Mouse (Mus musculus): ENCODE measurements at regions not wholly inside any gene's neighbourhood (a gene's known extent, or its start where the extent isn't known, plus 50 kb on each side); places are given as distances from the start of the nearest gene placed in this dataset.

DNA sequence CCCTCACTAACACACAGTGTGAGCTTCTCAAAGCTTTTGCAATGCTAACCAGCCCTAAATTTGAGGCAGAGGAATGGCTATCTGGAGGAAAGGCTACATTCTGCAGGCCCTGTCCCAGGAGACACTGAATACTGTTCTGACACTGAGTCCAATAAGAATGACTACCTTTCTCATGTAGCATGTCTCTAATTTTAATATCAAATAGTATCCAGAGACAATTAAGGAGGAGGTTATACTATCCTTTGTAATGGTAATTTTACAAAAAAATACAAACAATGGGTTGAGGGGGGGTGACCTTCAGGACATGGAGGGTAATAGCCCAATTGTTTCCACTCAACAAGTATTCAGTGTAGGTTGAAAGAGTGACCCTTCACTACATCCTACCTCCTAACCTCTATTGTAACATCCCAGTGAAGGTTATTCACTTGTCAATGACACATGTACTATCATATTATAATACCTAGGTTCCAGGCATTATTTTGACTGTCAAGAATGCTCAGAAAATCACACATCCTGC, 222.7 kb downstream of the Gm826 start:
- no peaks in the 10 kb centered on the region for H3K9me3 ChIP-seq (replicated peaks)
- H3K4me1 ChIP-seq: no peaks in the 10 kb centered on the region
- H3K4me3 ChIP-seq (replicated peaks): no peak overlapping the region
- no peaks in the 10 kb centered on the region for H3K27me3 ChIP-seq (replicated peaks)
- no peak for ATAC-seq (ENCODE audit: low FRiP score)
- no peak overlapping the region for H3K27ac ChIP-seq (replicated peaks)
- H3K36me3 ChIP-seq: no peaks in the 10 kb centered on the region
- H3K4me2 ChIP-seq: no peak overlapping the region
- no peak overlapping the region for H3K9ac ChIP-seq (replicated peaks)

- Histone ChIP-seq H3K27me3 (replicated peaks) (no peaks in the 10 kb centered on the region), H3K4me2 (no peak overlapping the region), H3K9ac (replicated peaks) (no peak overlapping the region), H3K36me3 (no peaks in the 10 kb centered on the region), H3K9me3 (replicated peaks) (no peaks in the 10 kb centered on the region), H3K4me3 (replicated peaks) (no peak overlapping the region), H3K4me1 (no peaks in the 10 kb centered on the region), H3K27ac (replicated peaks) (no peak overlapping the region)
- WGBS: 55% methylated on average over 12 of the region's 12 CpGs
- ATAC-seq (ENCODE audit: low FRiP score): no peak
Measured at GRCm38 (mm10) chr2:160093078-160093477, 240.9 kb downstream of the Gm826 start.

DNA sequence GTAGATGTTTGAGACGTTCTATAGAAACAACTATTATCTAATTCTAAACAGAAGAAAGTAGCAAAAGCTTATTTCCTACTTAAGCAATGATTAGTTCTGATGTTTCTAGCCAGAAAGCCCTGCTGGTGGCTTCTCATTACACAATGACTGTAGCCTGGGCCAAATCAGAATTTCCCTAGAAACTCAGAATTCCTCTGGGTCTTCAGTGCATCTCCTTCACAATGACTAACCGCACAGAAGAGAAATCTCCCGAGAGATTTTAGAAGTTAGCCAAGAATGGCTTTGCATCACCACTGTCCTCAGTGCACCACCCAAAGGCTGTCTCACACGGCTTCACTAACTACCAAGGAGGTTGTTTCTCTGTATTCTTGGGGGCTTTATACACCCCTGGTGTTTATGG, 248.0 kb downstream of the Gm826 start:
- H3K36me3 ChIP-seq: no peaks in the 10 kb centered on the region
- no peaks in the 10 kb centered on the region for H3K27me3 ChIP-seq (replicated peaks)
- no peak overlapping the region for H3K27ac ChIP-seq (replicated peaks)
- no peaks in the 10 kb centered on the region for H3K4me1 ChIP-seq
- no peak overlapping the region for H3K4me2 ChIP-seq
- ATAC-seq (ENCODE audit: low FRiP score): no peak
- H3K4me3 ChIP-seq (replicated peaks): no peak overlapping the region
- H3K9ac ChIP-seq (replicated peaks): no peak overlapping the region
- H3K9me3 ChIP-seq (replicated peaks): no peaks in the 10 kb centered on the region
- 53% methylated on average over 4 of the region's 4 CpGs for WGBS

- no peak overlapping the region for H3K9ac ChIP-seq (replicated peaks)
- no peaks in the 10 kb centered on the region for H3K36me3 ChIP-seq
- no peaks in the 10 kb centered on the region for H3K27me3 ChIP-seq (replicated peaks)
- no peak overlapping the region for H3K4me2 ChIP-seq
- no peak for ATAC-seq (ENCODE audit: low FRiP score)
- 93% methylated on average over 4 of the region's 4 CpGs for WGBS
- H3K27ac ChIP-seq (replicated peaks): no peak overlapping the region
- H3K4me3 ChIP-seq (replicated peaks): no peak overlapping the region
- H3K9me3 ChIP-seq (replicated peaks): no peaks in the 10 kb centered on the region
- H3K4me1 ChIP-seq: no peaks in the 10 kb centered on the region
Measured at GRCm38 (mm10) chr2:160083674-160084073, 250.3 kb downstream of the Gm826 start.

- Histone ChIP-seq H3K27ac (replicated peaks) (no peak overlapping the region), H3K9ac (replicated peaks) (no peak overlapping the region), H3K36me3 (no peaks in the 10 kb centered on the region), H3K4me2 (no peak overlapping the region), H3K9me3 (replicated peaks) (no peaks in the 10 kb centered on the region), H3K4me1 (no peaks in the 10 kb centered on the region), H3K4me3 (replicated peaks) (no peak overlapping the region), H3K27me3 (replicated peaks) (0 out of 2 replicates have a peak, but pooled peaks cover 2% of the 10 kb centered on the region)
- 77% methylated on average over 5 of the region's 5 CpGs for WGBS
- ATAC-seq (ENCODE audit: low FRiP score): no peak
Measured at GRCm38 (mm10) chr2:160082106-160082653, 251.8 kb downstream of the Gm826 start.

DNA sequence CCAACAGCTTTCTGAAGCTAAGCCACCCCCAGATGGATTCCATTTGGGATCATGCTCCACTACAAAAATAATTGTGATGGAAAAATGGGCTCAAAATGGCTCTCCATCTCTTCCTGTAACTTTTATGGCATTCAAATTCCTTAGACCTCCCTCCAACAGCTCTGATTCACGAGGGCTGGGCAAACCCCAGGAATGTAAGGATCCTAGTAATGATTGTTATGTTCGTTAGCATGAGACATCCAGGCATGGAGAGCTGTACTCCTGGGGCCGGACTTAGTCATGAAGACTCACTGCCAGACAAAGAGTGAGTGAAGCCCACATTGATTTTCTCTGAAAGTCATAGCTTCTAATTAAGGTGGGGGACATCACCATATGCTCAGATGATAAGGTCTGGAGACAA, 258.3 kb downstream of the Gm826 start:
- no peak overlapping the region for H3K27ac ChIP-seq (replicated peaks)
- no peaks in the 10 kb centered on the region for H3K9me3 ChIP-seq (replicated peaks)
- no peaks in the 10 kb centered on the region for H3K36me3 ChIP-seq
- 0 out of 2 replicates have a peak, but pooled peaks cover 4% of the 10 kb centered on the region for H3K27me3 ChIP-seq (replicated peaks)
- H3K4me3 ChIP-seq (replicated peaks): no peak overlapping the region
- H3K4me2 ChIP-seq: no peak overlapping the region
- 71% methylated on average over 3 of the region's 3 CpGs for WGBS
- H3K4me1 ChIP-seq: no peaks in the 10 kb centered on the region
- no peak for ATAC-seq (ENCODE audit: low FRiP score)
- H3K9ac ChIP-seq (replicated peaks): no peak overlapping the region

- H3K9ac ChIP-seq (replicated peaks): no peak overlapping the region
- no peaks in the 10 kb centered on the region for H3K36me3 ChIP-seq
- ATAC-seq (ENCODE audit: low FRiP score): no peak
- H3K4me2 ChIP-seq: no peak overlapping the region
- H3K27me3 ChIP-seq (replicated peaks): no peaks in the 10 kb centered on the region
- 88% methylated on average over 2 of the region's 2 CpGs for WGBS
- no peak overlapping the region for H3K4me3 ChIP-seq (replicated peaks)
- H3K27ac ChIP-seq (replicated peaks): no peak overlapping the region
- no peaks in the 10 kb centered on the region for H3K9me3 ChIP-seq (replicated peaks)
- peaks cover 13% of the 10 kb centered on the region; the same call in 1 of the 2 replicates for H3K4me1 ChIP-seq
Measured at GRCm38 (mm10) chr2:160070441-160070840, 263.5 kb downstream of the Gm826 start.

- H3K36me3 ChIP-seq: no peaks in the 10 kb centered on the region
- H3K27ac ChIP-seq (replicated peaks): no peak overlapping the region
- no peak overlapping the region for H3K9ac ChIP-seq (replicated peaks)
- H3K4me1 ChIP-seq: peaks cover 13% of the 10 kb centered on the region; the same call in 1 of the 2 replicates
- H3K4me2 ChIP-seq: no peak overlapping the region
- 0 out of 2 replicates have a peak, but pooled peaks cover 1% of the 10 kb centered on the region for H3K27me3 ChIP-seq (replicated peaks)
- H3K9me3 ChIP-seq (replicated peaks): no peaks in the 10 kb centered on the region
- 84% methylated on average over 4 of the region's 4 CpGs for WGBS
- no peak overlapping the region for H3K4me3 ChIP-seq (replicated peaks)
- ATAC-seq (ENCODE audit: low FRiP score): no peak
Measured at GRCm38 (mm10) chr2:160068772-160069171, 265.2 kb downstream of the Gm826 start.

DNA sequence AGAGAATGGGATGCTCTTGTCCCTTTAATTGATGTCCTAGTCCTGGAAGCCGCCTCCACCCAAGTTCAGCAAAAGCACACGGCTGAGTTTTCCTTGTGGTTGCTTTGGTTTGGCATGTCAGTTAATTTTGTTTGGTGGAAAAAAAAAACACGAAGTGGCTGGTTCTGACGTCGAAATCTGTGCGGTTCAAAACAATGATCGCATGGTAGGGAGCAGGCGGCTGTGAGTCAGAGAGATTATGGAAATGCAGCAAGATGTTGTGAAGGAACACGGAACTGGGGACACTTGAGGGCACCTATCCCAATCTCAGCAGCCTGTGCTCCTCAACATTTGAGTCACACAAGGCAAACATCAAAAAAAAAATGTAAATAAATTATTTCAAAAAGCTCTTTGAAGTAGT, 266.1 kb downstream of the Gm826 start:
- ATAC-seq (ENCODE audit: low FRiP score): no peak

DNA sequence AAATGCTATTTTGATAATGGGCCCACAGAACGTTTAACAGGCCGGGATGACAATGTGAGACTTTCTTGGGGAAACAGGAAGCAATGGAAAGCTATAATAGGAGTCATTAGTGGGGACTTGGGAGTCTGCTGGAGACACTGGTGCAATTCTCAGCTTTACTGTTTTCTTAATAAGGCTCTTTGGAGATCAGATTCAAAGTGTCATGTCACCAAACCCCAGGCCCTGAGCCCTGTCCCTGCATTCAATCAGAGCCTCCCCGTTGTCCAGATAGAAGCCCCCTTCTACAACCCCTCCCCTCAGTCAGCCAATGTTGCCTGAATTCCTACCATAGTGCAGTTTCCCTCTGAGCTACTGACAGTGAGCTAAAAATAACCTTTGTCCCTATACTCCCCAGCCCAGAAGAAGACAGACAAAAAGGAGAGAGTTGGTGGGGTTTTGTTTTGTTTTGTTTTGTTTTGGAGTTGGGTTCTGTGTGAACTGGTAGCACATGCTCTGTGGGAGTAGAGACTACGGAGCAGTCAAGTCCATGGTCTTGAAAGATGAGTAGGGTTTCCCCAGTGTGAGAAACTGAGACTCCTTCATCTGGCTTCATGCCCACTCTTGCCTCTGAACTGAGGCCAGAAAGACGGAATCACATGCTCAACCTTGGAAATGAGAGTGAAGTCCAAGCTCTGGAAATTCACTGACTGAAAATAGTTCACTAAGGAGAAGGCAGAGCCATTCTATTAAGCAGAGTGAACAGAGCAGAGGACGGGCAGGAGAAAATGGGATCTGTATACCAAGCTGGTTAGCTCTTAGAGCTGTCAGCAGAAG, 267.3 kb downstream of the Gm826 start:
- no peak for ATAC-seq (ENCODE audit: low FRiP score)
- no peak overlapping the region for H3K4me3 ChIP-seq (replicated peaks)
- H3K4me2 ChIP-seq: no peak overlapping the region
- no peaks in the 10 kb centered on the region for H3K9me3 ChIP-seq (replicated peaks)
- 32% methylated on average over 6 of the region's 6 CpGs for WGBS
- H3K36me3 ChIP-seq: no peaks in the 10 kb centered on the region
- no peak overlapping the region for H3K27ac ChIP-seq (replicated peaks)
- H3K4me1 ChIP-seq: peaks cover 13% of the 10 kb centered on the region; the same call in 1 of the 2 replicates
- 0 out of 2 replicates have a peak, but pooled peaks cover 4% of the 10 kb centered on the region for H3K27me3 ChIP-seq (replicated peaks)
- no peak overlapping the region for H3K9ac ChIP-seq (replicated peaks)

More for the DNA sequence above, 266.1 kb downstream of the Gm826 start:
- no peak overlapping the region for H3K4me3 ChIP-seq (replicated peaks)
- no peaks in the 10 kb centered on the region for H3K36me3 ChIP-seq
- peaks cover 13% of the 10 kb centered on the region; the same call in 1 of the 2 replicates for H3K4me1 ChIP-seq
- no peak overlapping the region for H3K9ac ChIP-seq (replicated peaks)
- H3K27ac ChIP-seq (replicated peaks): no peak overlapping the region
- no peaks in the 10 kb centered on the region for H3K9me3 ChIP-seq (replicated peaks)
- H3K4me2 ChIP-seq: no peak overlapping the region
- WGBS: 83% methylated on average over 9 of the region's 9 CpGs
- H3K27me3 ChIP-seq (replicated peaks): 0 out of 2 replicates have a peak, but pooled peaks cover 4% of the 10 kb centered on the region

DNA sequence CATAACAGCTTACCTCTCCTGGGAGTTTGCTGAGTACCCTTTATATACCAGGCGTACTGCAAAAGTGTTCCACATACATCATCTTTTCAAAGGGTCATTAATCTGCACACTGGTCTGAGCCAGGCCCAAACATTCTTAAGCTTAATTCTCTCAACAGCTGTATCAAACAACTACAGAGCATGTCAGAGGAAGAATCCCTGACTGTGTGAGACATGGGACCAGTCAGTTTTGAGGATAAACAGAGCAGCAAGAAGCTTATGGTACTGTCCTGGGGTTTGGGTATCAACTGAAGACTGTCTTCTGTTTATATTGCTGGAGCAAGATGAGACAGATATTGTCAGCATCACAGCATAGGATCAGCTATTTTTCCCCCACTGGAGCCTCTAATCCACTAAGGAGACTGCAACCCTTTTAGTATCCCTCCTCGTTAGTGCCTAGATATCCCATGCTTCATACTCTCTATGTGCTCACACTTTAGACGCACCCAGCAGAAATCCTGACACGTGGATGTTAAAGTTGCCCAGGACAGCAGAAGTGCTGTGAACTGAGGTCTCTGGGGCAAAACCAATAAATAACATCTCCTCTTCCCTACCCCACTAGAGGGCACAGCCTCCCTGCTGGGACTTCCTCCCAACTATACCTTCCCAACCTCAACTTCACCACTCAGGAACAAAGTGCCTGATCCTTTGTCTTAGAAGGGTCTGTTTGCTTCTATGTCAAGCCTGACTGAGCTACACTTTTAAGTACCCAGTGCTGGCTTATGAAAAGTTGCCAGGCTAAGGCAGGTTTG, 271.6 kb downstream of the Gm826 start:
- no peak for ATAC-seq (ENCODE audit: low FRiP score)
- H3K36me3 ChIP-seq: no peaks in the 10 kb centered on the region
- peaks cover 17% of the 10 kb centered on the region for H3K4me1 ChIP-seq
- no peaks in the 10 kb centered on the region for H3K9me3 ChIP-seq (replicated peaks)
- WGBS: 69% methylated on average over 4 of the region's 4 CpGs
- peaks cover 4% of the 10 kb centered on the region; the same call in 1 of the 2 replicates for H3K27me3 ChIP-seq (replicated peaks)
- H3K4me2 ChIP-seq: no peak overlapping the region
- no peak overlapping the region for H3K9ac ChIP-seq (replicated peaks)
- H3K27ac ChIP-seq (replicated peaks): no peak overlapping the region
- no peak overlapping the region for H3K4me3 ChIP-seq (replicated peaks)
